Mouse (Mus musculus) stomach, postnatal 0 days (tissue): ENCODE results near the gene Cobl.

ENCODE experiments used
- CTCF ChIP-seq: IDR thresholded peaks from 2 replicates; pipeline ENCODE4 v1.5.1; 2016; ENCODE audit warnings: antibody characterized with exemption, low read depth, mild to moderate bottlenecking, moderate library complexity
- EP300 ChIP-seq: optimal IDR thresholded peaks from 2 replicates; pipeline ENCODE3; 2016; ENCODE audit warnings: antibody characterized with exemption

DNA sequence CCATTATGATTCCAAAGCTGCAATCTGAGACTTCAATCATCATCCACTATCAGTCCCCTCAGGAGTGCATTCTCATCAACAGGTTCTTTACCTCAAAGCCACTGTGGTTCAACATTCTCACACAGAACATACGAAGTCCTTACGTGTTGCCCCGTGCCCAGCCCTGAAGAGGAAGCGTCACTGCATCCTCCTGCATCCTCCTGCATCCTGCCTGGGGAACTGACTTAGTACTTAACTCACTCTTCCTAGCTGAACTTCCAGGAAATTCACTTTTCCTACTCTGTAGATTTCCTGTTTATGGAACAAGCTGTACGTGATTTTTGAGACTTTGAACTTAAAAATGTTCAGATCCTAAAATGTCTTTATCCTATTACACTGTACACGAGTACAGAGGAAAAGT lies 153.3 kb downstream of the Cobl start:
- TF ChIP-seq CTCF (no peak), EP300 (no peak)
